Mouse (Mus musculus): ENCODE results near the gene Smtnl2. TPM values are rescaled to one million over a fixed set of nuclear protein-coding genes. Genes with fewer than 3 reads are reported as not detected.

Gene Smtnl2
- total RNA-seq, 2 experiments from 2014 or later = 206 to 299 TPM

Small RNAs within 50 kb of the gene (microRNA-seq; reads per million reads assigned to microRNA genes)
- 0 reads per million in 2 experiments for gene Mir6338

Other genes starting within 250 kb of the Smtnl2 start
- gene Gm43951, start 204.9 kb downstream of the Smtnl2 start, total RNA-seq (2021) = under 1 TPM; 0.07 to 0.23 TPM
- 1 to 10 TPM in 1 of 2 experiments, under 1 TPM in 1; 0.77 to 1.2 TPM for gene 4933427D14Rik, start 204.3 kb downstream of the Smtnl2 start, total RNA-seq (2021)
- 10 to 100 TPM; 27.6 to 28.5 TPM for gene Txndc17, start 204.2 kb downstream of the Smtnl2 start, total RNA-seq (2021)
- 1 to 10 TPM; 4.4 to 7.2 TPM for gene Med31, start 196.1 kb downstream of the Smtnl2 start, total RNA-seq (2021)
- not detected for gene Slc13a5, start 144.5 kb downstream of the Smtnl2 start, total RNA-seq (2021)
- gene Xaf1, start 110.1 kb downstream of the Smtnl2 start, total RNA-seq (2021) = 1 to 10 TPM; 3.5 to 6.9 TPM
- gene Fbxo39, start 97.3 kb downstream of the Smtnl2 start, total RNA-seq (2021) = not detected
- 1 to 10 TPM in 1 of 2 experiments, under 1 TPM in 1; 0.92 to 1.1 TPM for gene Tekt1, start 49.3 kb downstream of the Smtnl2 start, total RNA-seq (2021)
- 1 to 10 TPM in 1 of 2 experiments, under 1 TPM in 1; 0.28 to 1.0 TPM for gene Ggt6, start 23.8 kb upstream of the Smtnl2 start, total RNA-seq (2021)
- gene Mybbp1a, start 29.6 kb upstream of the Smtnl2 start, total RNA-seq (2021) = 10 to 100 TPM; 48.6 to 58.9 TPM
- gene Spns2, start 78.2 kb upstream of the Smtnl2 start, total RNA-seq (2021) = 10 to 100 TPM; 21.3 to 25.1 TPM
- under 1 TPM; 0.10 to 0.12 TPM for gene Spns3, start 138.8 kb upstream of the Smtnl2 start, total RNA-seq (2021)
- 10 to 100 TPM; 81.2 to 85.0 TPM for gene Ube2g1, start 195.6 kb upstream of the Smtnl2 start, total RNA-seq (2021)